Mouse (Mus musculus) gonadal fat pad, adult 2 months (tissue): ENCODE measurements around the gene Zfp583. TPM values are rescaled to one million over a fixed set of nuclear protein-coding genes. Genes with fewer than 3 reads are reported as not detected.

ENCODE experiments used
- DNase-seq: peaks from one replicate; pipeline ENCODE4 v3.0.0-alpha.2; 2012; ENCODE audit warnings: low read depth
- polyA plus RNA-seq: library from polyadenylated mRNA; depleted of rRNA; stranded (reverse); fragments of >200 nt; gene quantifications from 2 replicates; pipeline ENCODE4 v1.2.3, GENCODE M21; 2012; rRNA removed

The Zfp583 gene
- polyA plus RNA-seq, 1 experiment = 1.1 TPM

DNA sequence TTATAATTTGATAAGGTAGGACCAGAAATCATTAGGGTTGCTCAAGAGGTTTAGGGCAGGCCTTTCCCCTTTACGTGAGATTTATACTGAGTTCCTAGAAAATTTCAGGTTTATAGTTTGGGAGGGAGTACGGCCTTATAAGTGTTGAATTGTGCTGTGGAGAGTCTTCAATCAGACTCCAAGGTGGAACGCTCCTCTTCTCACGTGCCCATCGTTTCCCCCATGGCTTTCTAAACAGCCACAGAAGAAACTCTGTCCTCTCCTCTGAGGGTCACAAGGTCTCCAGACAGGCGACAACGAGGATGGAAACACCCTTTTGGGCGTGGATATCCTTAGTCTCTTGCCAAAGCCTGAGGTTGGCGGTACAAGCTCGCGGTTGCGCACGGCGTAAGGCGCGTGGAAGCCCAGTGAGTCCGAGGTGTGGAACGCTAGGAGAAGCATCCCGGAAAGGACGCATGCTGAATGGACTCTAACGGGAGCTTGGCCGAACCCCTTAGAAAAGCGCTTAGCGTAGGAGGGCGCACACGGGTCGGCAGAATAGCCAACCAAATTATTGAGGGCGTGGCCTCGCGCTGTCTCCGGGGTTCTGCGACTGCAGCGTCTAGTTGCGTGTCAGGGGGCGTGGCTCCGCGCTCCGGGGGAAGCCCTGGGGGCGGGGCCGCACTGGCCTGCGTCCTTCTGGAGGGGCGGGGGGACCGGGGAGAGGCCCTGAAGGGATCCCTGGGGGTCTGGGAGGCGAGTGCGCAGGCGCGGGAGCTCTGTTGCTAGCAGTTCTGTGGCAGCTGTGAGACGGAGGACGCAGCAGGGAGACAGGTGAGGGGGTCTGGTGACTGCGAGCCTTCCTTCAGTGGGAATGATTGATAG lies 45.0 kb downstream of the Zfp583 start, which contains the start of gene Zfp667:
TSS of gene Zfp667 (plus strand) at position 738 of the 864 bp plus-strand sequence.
- no peak for DNase-seq

DNA sequence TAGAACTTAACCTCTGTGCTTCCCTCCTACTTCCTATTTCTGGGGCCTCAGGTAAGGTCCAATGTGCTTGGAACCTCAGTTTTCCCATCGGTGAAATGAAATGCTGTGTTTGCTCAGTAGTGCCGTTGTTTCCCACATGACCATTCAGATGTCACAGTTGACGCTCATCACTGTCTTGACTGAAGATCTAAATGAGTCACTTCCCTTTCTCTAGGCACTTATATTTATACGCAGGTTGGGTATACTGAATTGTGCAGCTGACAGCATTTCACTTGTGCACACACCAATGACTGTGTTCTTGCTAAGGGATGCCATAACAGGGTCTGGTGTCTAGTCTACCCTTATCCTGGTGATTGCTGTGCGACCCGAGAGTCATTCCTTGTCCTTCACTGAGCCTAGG lies 45.7 kb downstream of the Zfp583 start:
- DNase-seq = no peak

DNA sequence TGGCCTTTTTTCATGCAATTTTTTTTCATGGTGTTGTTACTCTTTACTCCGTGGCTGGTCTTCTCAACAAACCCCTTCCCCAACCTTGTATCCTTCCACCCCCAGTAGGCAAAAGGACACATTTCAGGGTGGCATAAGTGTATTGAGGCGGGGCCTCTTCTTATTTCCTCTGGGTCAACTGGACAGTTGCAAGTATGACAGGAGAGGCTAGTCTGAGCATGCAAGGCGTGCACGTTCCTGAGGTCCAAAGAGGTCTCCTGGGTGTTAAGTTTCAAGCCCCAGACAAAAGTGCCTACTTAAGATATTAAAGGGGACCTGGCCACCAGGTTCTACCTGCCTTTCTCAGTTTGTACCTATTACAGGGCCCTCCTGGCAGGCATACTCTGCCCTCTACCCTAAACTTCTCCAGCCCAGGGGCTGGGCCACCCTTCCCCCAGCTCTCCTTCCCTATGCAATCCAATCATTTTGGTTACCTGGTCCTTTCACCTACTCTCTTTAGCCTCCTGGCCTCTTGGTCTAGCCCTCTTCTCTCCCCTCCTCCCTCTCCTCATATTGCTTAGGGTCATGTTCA lies 46.6 kb downstream of the Zfp583 start:
- DNase-seq = no peak

DNA sequence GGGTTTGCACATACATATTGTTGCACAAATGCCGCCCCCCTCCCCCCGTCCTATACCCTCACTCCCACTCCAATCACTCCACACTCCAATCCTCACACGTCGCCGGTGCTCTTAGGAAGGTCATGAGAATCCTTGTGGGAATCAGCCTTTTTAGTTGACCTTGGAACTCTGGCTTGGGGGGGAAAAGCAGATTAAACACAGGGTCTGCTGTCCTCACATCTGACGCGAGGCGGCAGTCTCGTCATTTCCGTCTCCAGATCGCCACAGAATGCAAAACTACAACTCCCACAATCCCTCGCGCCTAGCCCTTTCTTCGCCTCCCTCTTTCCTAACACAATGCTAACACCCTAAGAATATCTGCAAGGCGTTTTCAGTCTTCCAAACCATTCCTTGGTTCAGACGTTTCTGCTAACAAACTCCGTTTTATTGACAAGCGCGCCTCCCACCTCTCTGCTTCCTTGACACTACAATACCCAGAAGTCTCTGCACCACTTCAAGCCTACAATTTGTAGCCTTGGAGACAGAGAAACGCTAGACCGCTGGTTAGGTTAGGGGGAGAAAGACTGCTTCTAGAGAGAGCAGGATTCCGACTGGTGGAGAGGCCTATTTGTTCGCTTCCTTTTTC lies 47.5 kb downstream of the Zfp583 start:
- DNase-seq = no peak

DNA sequence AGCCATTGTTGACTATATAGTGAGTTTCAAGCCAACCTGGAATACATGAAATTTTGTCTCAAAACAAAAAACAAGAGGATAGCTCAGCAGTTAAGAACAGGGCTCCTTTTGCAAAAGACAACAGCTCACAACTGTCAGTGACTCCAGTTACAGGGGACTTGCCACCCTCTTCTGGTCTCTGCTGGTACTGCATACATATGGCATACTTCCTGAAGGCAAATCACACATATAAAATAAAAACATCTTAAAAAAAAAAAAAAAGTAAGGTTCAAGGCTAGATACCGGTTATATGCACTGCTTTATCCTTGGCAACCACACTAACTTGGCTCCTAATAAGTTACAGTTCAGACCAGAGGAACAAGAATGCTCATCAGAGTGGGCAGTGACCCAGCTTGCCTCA lies 48.3 kb downstream of the Zfp583 start:
- no peak for DNase-seq

DNA sequence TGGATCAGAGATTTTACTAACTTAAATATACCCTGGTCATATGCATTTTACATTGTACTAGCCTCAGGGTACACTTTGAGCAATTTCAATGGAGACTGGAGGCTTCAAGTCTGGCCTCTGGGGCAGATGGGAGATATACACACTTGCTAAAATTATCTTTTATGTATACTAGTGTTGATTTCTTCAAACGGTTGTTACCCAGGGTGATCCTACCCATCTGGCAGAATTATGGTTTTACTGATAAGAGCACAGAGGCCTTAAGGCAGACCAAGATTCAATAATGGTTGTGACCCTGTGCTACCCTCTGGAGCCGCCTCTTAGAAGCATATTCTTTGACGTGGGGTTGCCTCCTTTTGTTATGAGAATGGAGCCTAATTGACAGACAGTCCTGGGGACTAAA lies 53.2 kb downstream of the Zfp583 start:
- DNase-seq = no peak

DNA sequence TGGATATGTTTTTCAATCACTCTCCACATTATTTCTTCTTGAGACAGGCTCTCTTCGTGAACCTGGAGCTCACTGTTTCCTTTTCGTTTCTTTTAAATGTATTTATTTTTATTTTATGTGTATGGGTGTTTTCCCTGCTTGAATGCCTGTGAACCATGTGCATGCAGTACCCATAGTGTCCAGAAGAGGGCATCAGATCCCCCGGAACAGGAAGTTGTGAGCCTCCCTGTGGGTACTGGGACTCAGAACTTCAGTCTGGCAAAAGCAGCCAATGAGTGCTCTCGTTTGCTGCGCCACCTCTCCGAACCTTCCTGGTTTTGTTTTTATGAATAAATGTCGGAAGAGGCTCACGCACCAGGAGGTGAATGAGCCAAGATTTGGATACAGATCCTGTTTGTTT lies 65.4 kb downstream of the Zfp583 start:
- no peak for DNase-seq

Other genes starting within 250 kb of the Zfp583 start
- 56.6 and 57.7 TPM in 2 replicates for gene Zfp787, start 175.3 kb downstream of the Zfp583 start, polyA plus RNA-seq
- gene Zfp444, start 159.1 kb downstream of the Zfp583 start, polyA plus RNA-seq = 15.7 and 17.0 TPM in 2 replicates
- not detected in 2 replicates for gene Galp, start 134.2 kb downstream of the Zfp583 start, polyA plus RNA-seq
- not detected in 2 replicates for gene Zscan5b, start 109.0 kb downstream of the Zfp583 start, polyA plus RNA-seq
- gene Epp13, start 78.6 kb downstream of the Zfp583 start, polyA plus RNA-seq = 1,972 and 2,446 TPM in 2 replicates
- 1.5 and 1.6 TPM in 2 replicates for gene Zfp667, start 44.7 kb downstream of the Zfp583 start, polyA plus RNA-seq
- gene Gm3854, start 12.5 kb upstream of the Zfp583 start, polyA plus RNA-seq = 0.14 and 0.18 TPM in 2 replicates
- gene Zfp78, start 32.0 kb upstream of the Zfp583 start, polyA plus RNA-seq = 0.49 and 0.90 TPM in 2 replicates
- 3.0 and 3.3 TPM in 2 replicates for gene Zfp28, start 52.0 kb upstream of the Zfp583 start, polyA plus RNA-seq
- gene Smim17, start 67.4 kb upstream of the Zfp583 start, polyA plus RNA-seq = not detected in 2 replicates
- gene Gm20715, start 79.0 kb upstream of the Zfp583 start, polyA plus RNA-seq = 0.03 TPM in 1 of 2 replicates, not detected in the other
- gene Olfr1344, start 107.4 kb upstream of the Zfp583 start, polyA plus RNA-seq = not detected in 2 replicates
- not detected in 2 replicates for gene Olfr1336, start 124.9 kb upstream of the Zfp583 start, polyA plus RNA-seq
- not detected in 2 replicates for gene Olfr1346, start 135.8 kb upstream of the Zfp583 start, polyA plus RNA-seq
- gene Olfr5, start 155.7 kb upstream of the Zfp583 start, polyA plus RNA-seq = 0.11 and 0.18 TPM in 2 replicates
- not detected in 2 replicates for gene Olfr1347, start 168.5 kb upstream of the Zfp583 start, polyA plus RNA-seq
- 0.22 and 0.49 TPM in 2 replicates for gene Olfr1348, start 177.5 kb upstream of the Zfp583 start, polyA plus RNA-seq
- 0.57 and 0.69 TPM in 2 replicates for gene Olfr1349, start 191.7 kb upstream of the Zfp583 start, polyA plus RNA-seq
- not detected in 2 replicates for gene Olfr1350, start 233.6 kb upstream of the Zfp583 start, polyA plus RNA-seq